Mouse (Mus musculus): ENCODE data around the gene Cabin1.

GRCm38 (mm10) chr10:75650306-75650902, 113.7 kb downstream of the Cabin1 start:
- TF ChIP-seq POLR2A (IDR thresholded peaks at IDR 0.05; ENCODE audit: insufficient read length, low read depth): no peak
- no peak for TF ChIP-seq USF1 (IDR thresholded peaks at IDR 0.05; ENCODE audit: low read depth)
- TF ChIP-seq TCF12 (IDR thresholded peaks at IDR 0.05; ENCODE audit: insufficient read depth, poor library complexity, severe bottlenecking): peak; percentile 14
- TF ChIP-seq CEBPB (IDR thresholded peaks at IDR 0.05; ENCODE audit: insufficient read depth, poor library complexity, severe bottlenecking): no peak
- TF ChIP-seq MAX (IDR thresholded peaks at IDR 0.05; ENCODE audit: low read depth): no peak
- TF ChIP-seq MYOD1 (IDR thresholded peaks at IDR 0.05; ENCODE audit: control insufficient read depth in 1 of 3, insufficient read length in 2 of 3, low read depth in 2 of 3): peak in 2 of 3 experiments; percentile 66 to 82
